14 mouse cellular contexts compared by ENCODE assay signal in genomic region chr11:31907650-31908049, GRCm38 (mm10). TPM values are rescaled to one million over a fixed set of nuclear protein-coding genes. Genes with fewer than 3 reads are reported as not detected.
DNase-seq lines count a peak whose midpoint lies in the region; ATAC-seq lines count a peak whose summit lies in the region.
"Had no signal": no experiment of that assay in that cellular context is flagged by ENCODE, and none has a peak within 500 bp of the region (broad histone marks: within the 10 kb centered on the region; RNA-seq: fewer than 3 reads in every experiment).

No protein-coding gene starts in this region.

- H3K4me1 ChIP-seq in heart, embryonic 15.5 days (replicated peaks), result peaks cover 18% of the 10 kb centered on the region
- H3K4me1 ChIP-seq: embryonic facial prominence, embryonic 10.5 days; limb, embryonic 13.5 days had no signal

- no peak overlapping the region for H3K9ac ChIP-seq in heart, embryonic 15.5 days
- H3K9ac ChIP-seq: hindbrain, embryonic 15.5 days; limb, embryonic 13.5 days had no signal

- H3K27me3 ChIP-seq in heart, embryonic 15.5 days, result no peaks in the 10 kb centered on the region
- H3K27me3 ChIP-seq: hindbrain, embryonic 15.5 days; limb, embryonic 13.5 days had no signal

- no peaks in the 10 kb centered on the region for H3K9me3 ChIP-seq in heart, embryonic 15.5 days (replicated peaks)
- H3K9me3 ChIP-seq: embryonic facial prominence, embryonic 10.5 days; hindbrain, embryonic 15.5 days; limb, embryonic 13.5 days had no signal

- H3K4me2 ChIP-seq in heart, embryonic 15.5 days, result no peak overlapping the region
- H3K4me2 ChIP-seq: hindbrain, embryonic 15.5 days; limb, embryonic 13.5 days had no signal

- ATAC-seq in heart, embryonic 15.5 days (replicated peaks; ENCODE audit: insufficient number of reproducible peaks, insufficient read depth, low FRiP score, low read depth), result no peak

- 35% methylated on average over 1 of the region's 1 CpGs for WGBS in heart, embryonic 15.5 days

- H3K4me3 ChIP-seq in heart, embryonic 15.5 days, result no peak overlapping the region
- H3K4me3 ChIP-seq: embryonic facial prominence, embryonic 10.5 days; hindbrain, embryonic 15.5 days; limb, embryonic 13.5 days had no signal

- peak; percentile 15 to 39 for DNase-seq in cerebellum, postnatal 10 days
- no peak for DNase-seq in cerebellum, adult 9-11 months
- DNase-seq in heart, adult 8-10 months (ENCODE audit: low spot score), result no peak
- peak; percentile 40 to 51 for DNase-seq in right cerebral cortex, postnatal 10 days (ENCODE audit: low spot score in 2 of 2)
- no peak for DNase-seq in right cerebral cortex, adult 18-20 months
- DNase-seq in yolk sac, embryonic 10.5 days (ENCODE audit: low spot score), result peak; percentile 34
- no peak for DNase-seq in lung, adult 18-20 months
- DNase-seq: cerebellum, adult 9-10 months; thymus, postnatal 25 days had no signal

- H3K27ac ChIP-seq in heart, embryonic 15.5 days, result peak overlapping the region; percentile 46
- H3K27ac ChIP-seq: embryonic facial prominence, embryonic 10.5 days; hindbrain, embryonic 15.5 days; limb, embryonic 13.5 days; macrophage had no signal

- H3K36me3 ChIP-seq in heart, embryonic 15.5 days, result no peaks in the 10 kb centered on the region
- H3K36me3 ChIP-seq: embryonic facial prominence, embryonic 10.5 days; hindbrain, embryonic 15.5 days; limb, embryonic 13.5 days had no signal

RNA-seq across cellular contexts. Expression of gene Cpeb4, which starts 35.6 kb away (rescaled TPM):
- polyA plus RNA-seq in heart, embryonic 15.5 days (2015; fragmentation: Nextera tagmentation; extraction: Ambion mirVana), result 5.9 and 6.4 TPM in 2 replicates
- total RNA-seq in heart, adult 8-10 months (2022), result 100 to 1,000 TPM in 1 of 4 experiments, 10 to 100 TPM in 3; 71.7 to 102 (median 85.1) TPM

RNA-seq across cellular contexts. Expression of gene 4930524B15Rik, which starts 57.7 kb away (rescaled TPM):
- 0.31 TPM in 1 of 2 replicates, not detected in the other for polyA plus RNA-seq in heart, embryonic 15.5 days (2015; fragmentation: Nextera tagmentation; extraction: Ambion mirVana)
- not detected for total RNA-seq in heart, adult 8-10 months (2022)
- polyA plus RNA-seq: macrophage had no signal

Comparison
In these comparisons a context has a peak if more than half of its experiments do, and no peak if none do; other contexts are left out.
1. DNase-seq: peak in cerebellum, postnatal 10 days (2 of 2), right cerebral cortex, postnatal 10 days (2 of 2) and yolk sac, embryonic 10.5 days (single experiment); none in cerebellum, adult 9-11 months (single experiment), heart, adult 8-10 months (single experiment), right cerebral cortex, adult 18-20 months (single experiment) and lung, adult 18-20 months (0 of 2).